Mouse (Mus musculus) embryonic facial prominence, embryonic 11.5 days (tissue): ENCODE measurements at regions not wholly inside any gene's neighbourhood (a gene's known extent, or its start where the extent isn't known, plus 50 kb on each side); places are given as distances from the start of the nearest gene placed in this dataset.

Source experiments
- ATAC-seq: fragments of 200-750 bp; cut with Nextera tagmentation; replicated peaks from 2 replicates; pipeline ENCODE4 v1.8.0; 2017; ENCODE audit warnings: low read depth; ENCODE audit not compliant: insufficient number of reproducible peaks, low FRiP score, low TSS enrichment
- DNase-seq: peaks from one replicate; pipeline ENCODE4 v3.0.0-alpha.2; 2015; ENCODE audit warnings: low spot score
- H3K27ac ChIP-seq: fragments of 300-500 bp; sonication (generic); replicated peaks from 2 replicates; pipeline ENCODE4 v1.5.1; 2014; ENCODE audit warnings: mild to moderate bottlenecking, low read depth, low read length, control low read depth
- H3K27me3 ChIP-seq: fragments of 300-500 bp; sonication (generic); 2 replicates; pipeline ENCODE4 v1.6.1; 2014; ENCODE audit warnings: mild to moderate bottlenecking, low read length, moderate library complexity, mixed read lengths; ENCODE audit not compliant: control insufficient read depth, insufficient read depth
- H3K36me3 ChIP-seq: fragments of 300-500 bp; sonication (generic); replicated peaks from 2 replicates; pipeline ENCODE4 v1.6.1; 2014; ENCODE audit warnings: low read depth, mild to moderate bottlenecking, low read length, moderate library complexity, mixed read lengths; ENCODE audit not compliant: control insufficient read depth, insufficient read depth
- H3K4me1 ChIP-seq: fragments of 300-500 bp; sonication (generic); 2 replicates; pipeline ENCODE4 v1.6.1; 2014; ENCODE audit warnings: low read length, mixed read lengths; ENCODE audit not compliant: control insufficient read depth, insufficient read depth
- H3K4me2 ChIP-seq: fragments of 300-500 bp; sonication (generic); 2 replicates; pipeline ENCODE4 v1.6.1; 2014; ENCODE audit warnings: low read depth, mild to moderate bottlenecking, control low read depth, low read length, moderate library complexity
- H3K4me3 ChIP-seq: fragments of 300-500 bp; sonication (generic); 2 replicates; pipeline ENCODE4 v1.5.1; 2014; ENCODE audit warnings: low read depth, low read length, control low read depth
- H3K9ac ChIP-seq: fragments of 300-500 bp; sonication (generic); replicated peaks from 2 replicates; pipeline ENCODE4 v1.6.1; 2014; ENCODE audit warnings: mild to moderate bottlenecking, control low read depth, low read length
- H3K9me3 ChIP-seq: fragments of 300-500 bp; sonication (generic); replicated peaks from 2 replicates; pipeline ENCODE4 v1.6.1; 2016; ENCODE audit warnings: mild to moderate bottlenecking, low read length, inconsistent platforms, mixed read lengths; ENCODE audit not compliant: control insufficient read depth
- WGBS: fragments of 180-500 bp; shearing (Covaris S2); extraction: QIAGEN DNeasy Blood & Tissue Kit; methylation state at CpG from one replicate; pipeline ENCODE4 v1.1.7; 2014; 5-methylcytosine and 5-hydroxymethylcytosine counted together

DNA sequence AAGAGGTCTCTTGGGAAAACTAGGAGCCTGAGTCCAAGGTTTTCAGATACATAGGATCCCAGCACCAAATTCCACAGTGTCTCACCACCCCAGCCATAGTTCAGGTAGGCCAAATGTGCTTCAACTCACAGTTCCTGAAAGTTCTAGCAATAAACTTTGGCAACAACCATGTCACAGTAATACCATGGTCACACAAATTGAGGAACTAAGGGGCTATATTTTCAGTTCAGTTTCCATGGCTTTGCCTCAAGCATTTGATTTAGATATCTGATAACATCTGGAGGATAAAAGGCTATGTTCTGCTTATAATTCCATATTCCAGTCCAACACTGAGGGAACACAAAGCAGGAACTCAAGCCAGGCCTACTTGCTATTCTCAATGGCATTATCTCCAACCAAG is 256.2 kb upstream of the Erbb4 start:
- no peaks in the 10 kb centered on the region for H3K4me1 ChIP-seq
- no peak overlapping the region for H3K27ac ChIP-seq
- H3K4me3 ChIP-seq, result no peak overlapping the region
- ATAC-seq (no peak), DNase-seq (no peak)
- H3K9me3 ChIP-seq, result no peaks in the 10 kb centered on the region
- H3K27me3 ChIP-seq, result no peaks in the 10 kb centered on the region
- H3K9ac ChIP-seq, result no peak overlapping the region
- no peak overlapping the region for H3K4me2 ChIP-seq
- no peaks in the 10 kb centered on the region for H3K36me3 ChIP-seq

DNA sequence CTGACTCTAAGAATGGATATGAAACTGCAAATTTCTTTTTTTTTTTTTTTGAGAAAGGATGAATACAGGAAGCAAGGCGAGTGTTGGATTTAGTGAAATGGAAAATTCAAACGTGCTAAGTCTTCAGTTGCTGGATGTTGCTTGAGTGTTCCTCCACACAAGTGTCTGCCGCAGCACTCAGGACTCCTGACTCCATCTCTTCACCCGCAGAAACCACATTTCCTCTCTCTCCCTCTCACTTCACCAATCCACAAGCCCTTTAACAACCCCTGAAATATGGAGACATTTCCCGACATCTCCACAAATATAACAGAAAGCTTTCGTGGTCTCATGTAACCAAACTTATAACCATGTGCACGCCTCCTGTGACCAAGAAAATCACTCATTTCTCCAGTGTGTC is 249.7 kb upstream of the Erbb4 start:
- no peak for ATAC-seq
- H3K9ac ChIP-seq, result no peak overlapping the region
- no peaks in the 10 kb centered on the region for H3K36me3 ChIP-seq
- H3K4me2 ChIP-seq, result no peak overlapping the region
- H3K4me3 ChIP-seq, result no peak overlapping the region
- H3K4me1 ChIP-seq, result no peaks in the 10 kb centered on the region
- no peaks in the 10 kb centered on the region for H3K27me3 ChIP-seq
- WGBS, result 87% methylated on average over 7 of the region's 7 CpGs
- H3K27ac ChIP-seq, result no peak overlapping the region
- no peak for DNase-seq
- no peaks in the 10 kb centered on the region for H3K9me3 ChIP-seq

DNA sequence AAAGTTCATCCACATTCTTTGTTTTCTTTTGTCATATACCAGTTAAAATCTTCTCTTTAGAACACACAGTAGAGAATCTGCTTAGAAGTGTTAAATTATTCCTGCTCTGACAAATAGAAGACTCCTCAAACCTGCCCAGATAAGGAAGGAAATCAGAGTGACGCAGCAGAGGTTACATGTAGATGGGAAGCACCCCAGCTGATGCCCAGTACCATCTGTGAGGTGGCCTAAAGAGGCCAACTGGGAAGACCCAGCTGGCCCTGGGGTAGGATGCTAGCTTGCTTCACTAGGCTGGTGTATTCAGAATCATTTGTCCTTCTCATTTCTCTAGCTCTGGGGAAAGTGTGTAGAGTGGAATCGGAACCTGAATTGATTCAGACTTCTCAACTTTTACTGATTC is 242.6 kb upstream of the Erbb4 start:
- H3K4me2 ChIP-seq, result no peak overlapping the region
- H3K9ac ChIP-seq, result no peak overlapping the region
- no peaks in the 10 kb centered on the region for H3K4me1 ChIP-seq
- no peaks in the 10 kb centered on the region for H3K36me3 ChIP-seq
- no peaks in the 10 kb centered on the region for H3K27me3 ChIP-seq
- H3K9me3 ChIP-seq, result no peaks in the 10 kb centered on the region
- no peak overlapping the region for H3K27ac ChIP-seq
- ATAC-seq (no peak), DNase-seq (no peak)
- H3K4me3 ChIP-seq, result no peak overlapping the region
- 73% methylated on average over 2 of the region's 2 CpGs for WGBS

DNA sequence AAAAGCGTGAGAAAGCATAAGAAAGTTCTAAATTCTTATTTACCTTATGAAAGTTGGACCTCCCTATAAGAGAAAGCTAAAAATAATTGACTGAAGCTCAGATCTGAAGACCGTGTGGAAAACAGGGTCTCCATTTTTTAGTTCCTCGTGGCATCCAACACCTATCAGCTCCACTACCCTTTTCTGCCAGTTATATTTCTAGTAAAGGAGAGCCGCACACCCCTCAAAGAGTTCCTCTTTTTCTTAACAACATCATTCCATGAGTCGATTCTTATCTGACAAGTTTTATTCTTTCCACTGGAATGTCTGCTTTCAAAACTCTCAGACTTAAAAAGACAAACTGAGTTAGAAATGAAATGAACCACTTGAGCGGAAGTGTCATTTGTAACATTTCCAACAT is 242.0 kb upstream of the Erbb4 start:
- Histone ChIP-seq H3K27ac (no peak overlapping the region), H3K4me1 (no peaks in the 10 kb centered on the region), H3K4me2 (no peak overlapping the region), H3K36me3 (no peaks in the 10 kb centered on the region), H3K27me3 (no peaks in the 10 kb centered on the region), H3K9me3 (no peaks in the 10 kb centered on the region), H3K4me3 (no peak overlapping the region), H3K9ac (no peak overlapping the region)
- ATAC-seq, result no peak
- WGBS, result 90% methylated on average over 6 of the region's 6 CpGs
- no peak for DNase-seq

DNA sequence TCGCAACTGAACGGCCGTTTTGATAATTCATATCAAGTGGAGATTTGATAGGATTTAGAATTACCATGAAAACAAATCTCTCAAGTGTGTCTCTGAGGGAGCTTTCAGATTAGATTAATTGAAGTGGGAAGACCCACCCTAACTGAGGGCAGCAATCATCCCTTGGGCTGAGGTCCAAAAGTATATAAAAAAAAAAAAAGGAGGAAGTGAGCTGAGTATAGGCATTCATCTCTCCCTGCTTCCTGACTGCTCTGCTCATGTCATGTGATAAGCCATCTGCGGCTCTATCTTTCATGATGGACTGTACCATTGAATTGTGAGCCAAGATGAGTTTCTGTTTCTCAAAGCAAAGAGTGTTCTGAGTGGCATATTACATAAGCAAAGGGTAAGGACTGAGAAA is 234.2 kb upstream of the Erbb4 start:
- Histone ChIP-seq H3K4me2 (no peak overlapping the region), H3K9ac (no peak overlapping the region), H3K4me3 (no peak overlapping the region), H3K4me1 (no peaks in the 10 kb centered on the region), H3K27me3 (no peaks in the 10 kb centered on the region), H3K27ac (no peak overlapping the region), H3K9me3 (no peaks in the 10 kb centered on the region), H3K36me3 (no peaks in the 10 kb centered on the region)
- 90% methylated on average over 4 of the region's 4 CpGs for WGBS
- ATAC-seq (no peak), DNase-seq (no peak)

DNA sequence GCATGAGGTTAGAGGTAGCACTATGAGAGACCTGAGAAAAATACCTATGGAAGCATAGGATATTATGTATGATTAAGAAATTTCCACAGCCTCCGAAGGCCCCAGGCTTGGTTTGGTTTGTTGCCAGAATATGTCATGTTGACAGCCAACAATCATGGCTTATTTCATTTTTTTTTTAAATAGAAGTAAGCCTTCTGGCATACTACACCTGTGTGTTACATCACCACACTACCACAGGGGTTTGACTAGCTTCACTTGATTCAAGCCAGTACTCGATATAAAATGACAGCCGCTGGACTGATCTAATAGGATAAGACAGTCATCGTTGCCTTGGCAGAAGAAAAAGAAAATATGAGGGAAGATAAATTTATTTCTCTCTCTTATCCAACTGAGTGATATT is 232.6 kb upstream of the Erbb4 start:
- Histone ChIP-seq H3K27me3 (no peaks in the 10 kb centered on the region), H3K36me3 (no peaks in the 10 kb centered on the region), H3K9ac (no peak overlapping the region), H3K4me1 (no peaks in the 10 kb centered on the region), H3K4me2 (no peak overlapping the region), H3K27ac (no peak overlapping the region), H3K9me3 (no peaks in the 10 kb centered on the region), H3K4me3 (no peak overlapping the region)
- WGBS, result 95% methylated on average over 4 of the region's 4 CpGs
- DNase-seq (no peak), ATAC-seq (no peak)

DNA sequence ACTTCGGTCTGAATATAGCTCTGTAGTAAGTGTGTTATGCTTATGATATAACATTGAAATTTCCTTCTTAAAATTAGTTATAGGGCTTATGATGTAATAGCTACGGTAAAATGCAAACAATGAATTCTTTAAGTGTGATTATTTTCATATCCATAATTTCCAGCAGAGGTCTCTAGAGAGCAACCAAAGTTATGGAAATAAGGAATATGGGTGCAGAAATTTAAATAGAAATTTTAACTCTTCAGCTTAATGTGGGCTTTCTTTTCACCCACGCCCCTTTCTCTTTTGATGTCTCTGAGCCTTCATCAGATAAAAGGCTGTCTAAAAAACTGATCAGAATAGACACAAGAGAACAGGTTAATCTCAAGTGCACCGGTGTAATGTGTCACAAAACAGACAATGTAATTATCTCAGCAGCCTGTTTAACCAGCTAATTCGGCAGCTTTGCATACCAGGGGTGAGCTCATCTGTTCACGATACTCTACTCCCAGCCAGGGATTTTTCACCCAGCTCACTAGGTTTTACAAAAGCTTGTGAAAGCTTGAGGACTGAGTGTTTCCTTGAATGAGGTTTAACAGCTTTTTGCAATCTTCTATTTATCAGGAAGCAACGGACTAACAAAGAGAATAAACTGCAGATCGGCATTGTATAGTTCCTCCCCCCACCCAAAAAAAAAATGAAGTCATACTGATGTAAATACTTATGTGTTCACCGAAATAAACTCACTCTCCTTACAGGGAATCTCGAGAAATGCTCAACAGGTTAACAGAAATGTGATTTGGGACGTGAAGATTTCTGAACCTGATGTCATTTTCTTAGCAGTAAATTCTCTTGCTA is 223.8 kb upstream of the Erbb4 start:
- H3K4me1 ChIP-seq, result no peaks in the 10 kb centered on the region
- 55% methylated on average over 11 of the region's 11 CpGs for WGBS
- no peaks in the 10 kb centered on the region for H3K36me3 ChIP-seq
- no peak overlapping the region for H3K9ac ChIP-seq
- no peaks in the 10 kb centered on the region for H3K9me3 ChIP-seq
- no peak overlapping the region for H3K27ac ChIP-seq
- H3K4me3 ChIP-seq, result no peak overlapping the region
- peak; percentile 65; the same call in 1 of the 2 replicates for ATAC-seq
- DNase-seq, result peak; percentile 62
- H3K27me3 ChIP-seq, result no peaks in the 10 kb centered on the region
- no peak overlapping the region for H3K4me2 ChIP-seq

DNA sequence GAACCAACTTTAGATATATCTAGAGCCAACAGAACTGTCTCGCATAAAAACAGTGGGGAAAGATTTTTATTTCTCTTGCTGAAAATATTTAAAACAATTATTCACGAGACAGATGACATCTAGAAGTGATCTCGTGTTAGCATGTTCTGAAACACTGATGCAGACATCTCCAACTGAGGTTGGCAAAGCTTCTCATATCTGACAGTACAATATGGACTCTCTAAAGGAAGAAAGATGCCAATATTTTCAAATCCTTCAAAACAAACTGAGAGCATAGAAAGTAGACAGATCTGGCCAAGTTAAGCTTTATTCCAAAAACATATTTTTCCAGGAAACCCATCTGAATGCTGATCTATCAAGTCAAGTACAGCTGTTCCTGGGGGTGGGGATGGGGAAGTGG is 221.5 kb upstream of the Erbb4 start:
- Histone ChIP-seq H3K4me3 (no peak overlapping the region), H3K27me3 (no peaks in the 10 kb centered on the region), H3K27ac (no peak overlapping the region), H3K9me3 (no peaks in the 10 kb centered on the region), H3K4me2 (no peak overlapping the region), H3K4me1 (no peaks in the 10 kb centered on the region), H3K36me3 (no peaks in the 10 kb centered on the region), H3K9ac (no peak overlapping the region)
- no peak for DNase-seq
- WGBS, result 80% methylated on average over 3 of the region's 3 CpGs
- no peak for ATAC-seq
